Mouse (Mus musculus) G1E (cell line): ENCODE data around the gene Dennd1a.

ENCODE experiments used
- CTCF ChIP-seq: IDR thresholded peaks from 2 replicates; pipeline ENCODE4 v1.5.1; 2012; ENCODE audit warnings: low read depth, low read length, inconsistent platforms, mixed read lengths
- GATA1 ChIP-seq: IDR thresholded peaks from 2 replicates; pipeline ENCODE4 v1.6.1; 2012; ENCODE audit warnings: borderline replicate concordance, low read length, inconsistent platforms, mixed read lengths
- GATA2 ChIP-seq: IDR thresholded peaks from 2 replicates; pipeline ENCODE4 v1.6.1; 2012; ENCODE audit warnings: low read depth, low read length, inconsistent platforms, borderline replicate concordance
- POLR2AphosphoS5 ChIP-seq: IDR thresholded peaks from 2 replicates; pipeline ENCODE4 v1.6.1; 2012; ENCODE audit warnings: low read depth, low read length, inconsistent platforms; ENCODE audit not compliant: insufficient replicate concordance
- TAL1 ChIP-seq: conservative IDR thresholded peaks from 2 replicates; pipeline ENCODE4 v1.6.1; 2012; ENCODE audit warnings: low read depth, low read length, inconsistent platforms, mixed read lengths

GRCm38 (mm10) chr2:38137086-38137485 lies 150.1 kb downstream of the Dennd1a start:
- no peak for TF ChIP-seq POLR2AphosphoS5
- no peak for TF ChIP-seq CTCF
- TF ChIP-seq TAL1: no peak
- no peak for TF ChIP-seq GATA1
- no peak for TF ChIP-seq GATA2
